Mouse (Mus musculus): ENCODE results near the gene Nlk.

- TF ChIP-seq POLR2A (IDR thresholded peaks at IDR 0.05; ENCODE audit: extremely low read depth, insufficient read depth, low read length), result no peak
- no peak for TF ChIP-seq CTCF (IDR thresholded peaks at IDR 0.05; ENCODE audit: low read depth, low read length)
Measured at GRCm38 (mm10) chr11:78611273-78611672, 85.9 kb downstream of the Nlk start.

All from liver, adult 2 months (tissue).